Mouse (Mus musculus): ENCODE results near the gene Prkcb. TPM values are rescaled to one million over a fixed set of nuclear protein-coding genes. Genes with fewer than 3 reads are reported as not detected.
A peak's percentile ranks its signal among the peaks of the same experiment; 100 is the strongest.

Prkcb gene
- total and polyA plus RNA-seq, 2 experiments from 2014 or later: 196 to 307 TPM

DNA sequence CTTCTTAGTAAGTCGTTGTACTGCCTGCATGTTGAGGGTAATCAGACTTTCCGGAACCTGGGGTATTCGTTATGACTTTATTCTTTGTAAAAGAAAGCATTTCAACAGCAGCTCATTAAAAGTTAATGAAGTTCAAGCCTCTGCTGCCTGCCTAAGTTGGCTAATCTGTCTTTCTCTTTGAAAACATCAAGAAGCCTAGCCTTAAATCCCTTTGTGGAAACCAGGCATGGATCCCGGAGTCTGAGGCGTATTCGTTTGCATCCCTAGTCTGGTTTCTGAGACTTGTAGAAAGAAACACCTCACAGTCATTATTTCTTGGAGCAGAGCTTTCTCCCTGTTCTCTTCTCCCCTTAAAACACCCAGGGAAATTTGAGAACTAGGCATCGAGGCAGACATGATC, 90.7 kb downstream of the Prkcb start:
- Histone ChIP-seq H3K4me1 (ENCODE audit: insufficient read depth, low read length) (peaks cover 4% of the 10 kb centered on the region; the same call in 1 of the 2 replicates), H3K27me3 (ENCODE audit: insufficient read depth, low read length) (no peaks in the 10 kb centered on the region), H3K4me2 (ENCODE audit: low read depth, low read length, poor library complexity, severe bottlenecking) (no peak overlapping the region), H3K9me3 (ENCODE audit: low read length) (no peaks in the 10 kb centered on the region), H3K27ac (ENCODE audit: low read depth, low read length) (no peak overlapping the region), H3K4me3 (ENCODE audit: low read depth, low read length) (no peak overlapping the region), H3K9ac (replicated peaks; ENCODE audit: low read length, poor library complexity, severe bottlenecking) (no peak overlapping the region), H3K36me3 (ENCODE audit: insufficient read depth, low read length) (no peaks in the 10 kb centered on the region)
- 22% methylated on average over 7 of the region's 7 CpGs for WGBS
- TF ChIP-seq CTCF (IDR thresholded peaks at IDR 0.05): no peak
- DNase-seq (ENCODE audit: low spot score) (no peak), ATAC-seq (ENCODE audit: low FRiP score) (no peak)

DNA sequence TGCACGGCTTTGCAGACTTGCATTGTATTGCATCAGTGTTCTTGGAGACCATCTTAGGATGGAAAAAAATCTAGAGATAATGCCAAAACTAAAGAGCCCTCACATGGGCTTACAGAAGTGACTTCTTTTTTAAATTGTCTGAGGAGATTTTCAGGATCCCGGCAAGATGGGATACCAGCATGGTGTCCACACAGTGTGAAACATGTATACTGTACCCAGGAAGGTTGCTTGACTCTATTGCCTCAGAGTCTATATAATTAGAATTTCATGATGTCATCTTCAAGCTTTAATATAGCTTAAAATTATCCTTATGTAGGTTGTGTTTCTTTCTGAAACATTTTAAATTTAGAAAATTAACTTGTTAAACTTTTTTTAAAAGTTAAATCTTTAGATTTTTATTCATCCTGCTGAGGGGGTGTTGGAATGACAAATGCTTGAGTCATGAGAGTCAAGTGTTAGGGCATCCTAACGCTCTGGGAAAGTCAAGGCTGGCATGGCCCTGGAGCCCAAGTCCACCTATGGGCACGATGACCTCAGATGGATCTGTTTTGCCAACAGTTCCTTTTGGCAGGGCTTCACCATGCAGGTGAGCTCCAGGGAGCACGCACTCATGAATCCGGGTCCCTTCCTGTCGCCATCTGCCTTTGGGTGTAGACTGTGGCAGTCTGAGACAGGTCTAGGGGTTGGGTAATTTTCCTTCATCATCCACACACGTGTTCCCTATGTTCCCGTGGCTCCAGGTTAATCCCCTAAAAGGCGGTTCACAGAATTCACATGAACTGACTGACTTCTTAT, 92.0 kb downstream of the Prkcb start:
- ATAC-seq (ENCODE audit: low FRiP score): no peak
- no peak for DNase-seq (ENCODE audit: low spot score)
- peaks cover 4% of the 10 kb centered on the region; the same call in 1 of the 2 replicates for H3K4me1 ChIP-seq (ENCODE audit: insufficient read depth, low read length)
- WGBS: 87% methylated on average over 10 of the region's 10 CpGs
- no peak overlapping the region for H3K4me3 ChIP-seq (ENCODE audit: low read depth, low read length)
- H3K4me2 ChIP-seq (ENCODE audit: low read depth, low read length, poor library complexity, severe bottlenecking): no peak overlapping the region
- H3K9me3 ChIP-seq (ENCODE audit: low read length): no peaks in the 10 kb centered on the region
- no peak overlapping the region for H3K9ac ChIP-seq (replicated peaks; ENCODE audit: low read length, poor library complexity, severe bottlenecking)
- no peaks in the 10 kb centered on the region for H3K27me3 ChIP-seq (ENCODE audit: insufficient read depth, low read length)
- no peak for TF ChIP-seq CTCF (IDR thresholded peaks at IDR 0.05)
- no peak overlapping the region for H3K27ac ChIP-seq (ENCODE audit: low read depth, low read length)
- H3K36me3 ChIP-seq (ENCODE audit: insufficient read depth, low read length): no peaks in the 10 kb centered on the region

DNA sequence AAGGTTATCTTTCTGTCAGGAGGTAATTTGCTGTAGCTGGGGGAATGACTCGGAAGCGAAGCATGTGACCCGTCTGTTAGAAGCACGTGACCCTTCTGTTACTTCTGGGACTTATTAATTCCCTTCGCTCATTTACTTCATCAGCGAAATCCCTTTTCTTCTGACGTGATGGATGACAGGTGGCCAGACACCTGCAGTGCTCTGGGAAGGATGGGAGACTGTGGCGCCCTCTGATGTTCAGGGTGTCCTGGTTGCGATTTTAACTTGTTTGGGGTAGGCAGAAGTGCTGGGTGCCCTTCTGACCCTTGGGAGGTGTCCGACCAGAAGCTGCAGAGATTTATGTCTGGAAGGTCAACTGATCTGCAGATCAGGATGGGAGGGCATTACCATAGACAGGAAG, 93.0 kb downstream of the Prkcb start:
- DNase-seq (ENCODE audit: low spot score) (peak; percentile 12), ATAC-seq (ENCODE audit: low FRiP score) (no peak)
- Histone ChIP-seq H3K4me1 (ENCODE audit: insufficient read depth, low read length) (peaks cover 4% of the 10 kb centered on the region; the same call in 1 of the 2 replicates), H3K4me2 (ENCODE audit: low read depth, low read length, poor library complexity, severe bottlenecking) (no peak overlapping the region), H3K36me3 (ENCODE audit: insufficient read depth, low read length) (no peaks in the 10 kb centered on the region), H3K9ac (replicated peaks; ENCODE audit: low read length, poor library complexity, severe bottlenecking) (no peak overlapping the region), H3K27ac (ENCODE audit: low read depth, low read length) (no peak overlapping the region), H3K4me3 (ENCODE audit: low read depth, low read length) (no peak overlapping the region), H3K27me3 (ENCODE audit: insufficient read depth, low read length) (no peaks in the 10 kb centered on the region), H3K9me3 (ENCODE audit: low read length) (no peaks in the 10 kb centered on the region)
- WGBS: 68% methylated on average over 10 of the region's 10 CpGs
- TF ChIP-seq CTCF (IDR thresholded peaks at IDR 0.05): no peak

DNA sequence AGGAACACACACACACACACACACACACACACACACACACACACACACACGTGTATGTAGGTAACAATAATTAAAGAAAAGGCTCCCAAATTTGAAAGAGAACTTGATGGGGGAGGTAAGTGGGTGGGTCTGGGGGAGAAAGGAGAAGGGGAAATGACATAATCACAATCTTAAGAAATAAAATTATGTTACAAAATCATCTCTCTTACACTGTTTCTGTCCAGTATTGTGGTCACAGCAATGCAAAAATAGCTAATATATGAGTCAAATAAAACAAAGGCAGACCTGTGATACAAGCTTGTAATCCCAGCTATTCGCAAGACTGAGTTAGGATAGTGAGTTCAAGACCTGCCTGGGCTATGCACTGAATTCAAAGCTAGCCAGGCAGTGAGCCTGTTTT, 94.7 kb downstream of the Prkcb start:
- Histone ChIP-seq H3K27ac (ENCODE audit: low read depth, low read length) (no peak overlapping the region), H3K4me2 (ENCODE audit: low read depth, low read length, poor library complexity, severe bottlenecking) (no peak overlapping the region), H3K9me3 (ENCODE audit: low read length) (no peaks in the 10 kb centered on the region), H3K9ac (replicated peaks; ENCODE audit: low read length, poor library complexity, severe bottlenecking) (no peak overlapping the region), H3K27me3 (ENCODE audit: insufficient read depth, low read length) (no peaks in the 10 kb centered on the region), H3K4me1 (ENCODE audit: insufficient read depth, low read length) (peaks cover 4% of the 10 kb centered on the region; the same call in 1 of the 2 replicates), H3K4me3 (ENCODE audit: low read depth, low read length) (no peak overlapping the region), H3K36me3 (ENCODE audit: insufficient read depth, low read length) (no peaks in the 10 kb centered on the region)
- DNase-seq (ENCODE audit: low spot score) (no peak), ATAC-seq (ENCODE audit: low FRiP score) (no peak)
- WGBS: 70% methylated on average over 2 of the region's 2 CpGs
- TF ChIP-seq CTCF (IDR thresholded peaks at IDR 0.05): no peak

DNA sequence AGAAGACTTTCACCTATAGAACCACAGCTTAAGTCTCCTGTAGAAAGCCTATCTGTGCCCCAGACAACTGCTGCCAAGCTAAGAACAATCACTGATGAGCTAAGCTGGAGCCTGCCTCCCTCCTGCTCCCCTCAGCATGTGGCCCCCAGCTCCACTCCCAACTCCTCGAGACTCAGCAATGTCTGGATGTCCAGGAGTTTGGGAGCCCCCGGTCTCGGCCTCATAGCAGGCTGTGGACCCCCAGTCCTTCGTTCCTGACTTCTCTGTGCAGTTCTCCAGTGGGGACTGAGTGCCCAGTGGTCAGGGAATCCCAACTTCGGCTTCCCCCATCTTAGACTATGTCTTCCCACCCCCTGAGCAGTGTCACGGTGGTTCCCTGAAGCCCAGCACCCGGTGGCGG, 96.3 kb downstream of the Prkcb start:
- H3K27ac ChIP-seq (ENCODE audit: low read depth, low read length): no peak overlapping the region
- 85% methylated on average over 8 of the region's 8 CpGs for WGBS
- peaks cover 9% of the 10 kb centered on the region; the same call in 1 of the 2 replicates for H3K4me1 ChIP-seq (ENCODE audit: insufficient read depth, low read length)
- no peaks in the 10 kb centered on the region for H3K36me3 ChIP-seq (ENCODE audit: insufficient read depth, low read length)
- H3K9me3 ChIP-seq (ENCODE audit: low read length): no peaks in the 10 kb centered on the region
- no peak overlapping the region for H3K4me2 ChIP-seq (ENCODE audit: low read depth, low read length, poor library complexity, severe bottlenecking)
- no peaks in the 10 kb centered on the region for H3K27me3 ChIP-seq (ENCODE audit: insufficient read depth, low read length)
- H3K9ac ChIP-seq (replicated peaks; ENCODE audit: low read length, poor library complexity, severe bottlenecking): no peak overlapping the region
- TF ChIP-seq CTCF (IDR thresholded peaks at IDR 0.05): no peak
- ATAC-seq (ENCODE audit: low FRiP score): no peak
- DNase-seq (ENCODE audit: low spot score): no peak
- H3K4me3 ChIP-seq (ENCODE audit: low read depth, low read length): no peak overlapping the region

DNA sequence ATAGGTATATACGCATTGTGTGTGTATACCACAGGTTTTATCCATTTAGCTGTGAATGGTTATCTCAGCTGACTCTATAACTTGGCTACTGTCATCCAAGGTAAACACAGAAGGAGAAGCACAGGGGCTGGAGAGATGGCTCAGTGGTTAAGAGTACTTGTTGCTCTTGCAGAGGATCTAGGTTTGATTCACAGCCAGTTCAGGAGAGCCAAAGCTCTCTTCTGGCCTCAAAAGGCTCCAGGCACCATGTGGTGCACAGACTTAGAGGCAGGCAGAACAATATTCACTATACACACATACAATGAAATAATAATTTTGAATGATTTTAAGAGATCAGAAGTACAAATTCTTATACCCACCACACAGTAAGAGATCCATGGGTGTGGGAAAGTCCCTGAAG, 98.0 kb downstream of the Prkcb start:
- DNase-seq (ENCODE audit: low spot score) (no peak), ATAC-seq (ENCODE audit: low FRiP score) (no peak)
- H3K27me3 ChIP-seq (ENCODE audit: insufficient read depth, low read length): no peaks in the 10 kb centered on the region
- no peak overlapping the region for H3K9ac ChIP-seq (replicated peaks; ENCODE audit: low read length, poor library complexity, severe bottlenecking)
- WGBS: 97% methylated on average over 1 of the region's 1 CpGs
- no peaks in the 10 kb centered on the region for H3K36me3 ChIP-seq (ENCODE audit: insufficient read depth, low read length)
- no peak overlapping the region for H3K4me2 ChIP-seq (ENCODE audit: low read depth, low read length, poor library complexity, severe bottlenecking)
- H3K9me3 ChIP-seq (ENCODE audit: low read length): no peaks in the 10 kb centered on the region
- no peak for TF ChIP-seq CTCF (IDR thresholded peaks at IDR 0.05)
- no peak overlapping the region for H3K27ac ChIP-seq (ENCODE audit: low read depth, low read length)
- no peak overlapping the region for H3K4me3 ChIP-seq (ENCODE audit: low read depth, low read length)
- H3K4me1 ChIP-seq (ENCODE audit: insufficient read depth, low read length): peaks cover 14% of the 10 kb centered on the region; the same call in 1 of the 2 replicates

Measured in midbrain, postnatal 0 days (tissue).